Mouse (Mus musculus): ENCODE data around the gene Plpp1. TPM values are rescaled to one million over a fixed set of nuclear protein-coding genes. Genes with fewer than 3 reads are reported as not detected.

The Plpp1 gene
- polyA plus RNA-seq, 1 experiment, result 13.5 TPM

DNA sequence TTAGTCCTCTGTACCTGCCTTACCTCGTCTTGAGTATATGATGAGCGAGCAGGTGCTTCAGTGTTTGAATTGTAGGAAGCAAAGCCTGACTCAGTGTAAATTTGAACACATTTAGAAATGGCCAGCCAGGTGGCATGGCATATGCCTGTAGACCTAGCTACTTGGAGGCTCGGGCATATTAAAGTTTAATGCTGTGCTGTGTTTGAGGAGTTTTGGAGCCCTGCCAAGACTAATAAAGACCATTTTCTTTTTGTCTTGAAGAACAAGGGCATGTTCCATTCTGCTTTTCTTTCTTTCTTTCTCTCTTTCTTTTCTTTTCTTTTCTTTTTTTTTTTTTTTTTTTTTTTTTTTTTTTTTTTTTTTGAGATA, 33.3 kb downstream of the Plpp1 start:
- TF ChIP-seq CTCF (IDR thresholded peaks at IDR 0.05; ENCODE audit: borderline replicate concordance, control insufficient read depth, extremely low read depth, insufficient read depth, low read length, poor library complexity) (no peak), POLR2A (IDR thresholded peaks at IDR 0.05; ENCODE audit: control insufficient read depth, extremely low read depth, insufficient read depth, low read length, poor library complexity) (no peak)
- H3K36me3 ChIP-seq (ENCODE audit: control insufficient read depth, insufficient read depth, low read length), result no peaks in the 10 kb centered on the region
- no peak for DNase-seq
- H3K27me3 ChIP-seq (ENCODE audit: control insufficient read depth, insufficient read depth, low read length), result no peaks in the 10 kb centered on the region
- H3K27ac ChIP-seq (ENCODE audit: control insufficient read depth, insufficient read depth, low read length), result no peak overlapping the region
- H3K4me1 ChIP-seq (replicated peaks; ENCODE audit: control insufficient read depth, insufficient read depth, low read length), result no peaks in the 10 kb centered on the region
- WGBS, result 88% methylated on average over 3 of the region's 3 CpGs
- H3K4me3 ChIP-seq (ENCODE audit: control insufficient read depth, insufficient read depth, low read length), result no peak overlapping the region

DNA sequence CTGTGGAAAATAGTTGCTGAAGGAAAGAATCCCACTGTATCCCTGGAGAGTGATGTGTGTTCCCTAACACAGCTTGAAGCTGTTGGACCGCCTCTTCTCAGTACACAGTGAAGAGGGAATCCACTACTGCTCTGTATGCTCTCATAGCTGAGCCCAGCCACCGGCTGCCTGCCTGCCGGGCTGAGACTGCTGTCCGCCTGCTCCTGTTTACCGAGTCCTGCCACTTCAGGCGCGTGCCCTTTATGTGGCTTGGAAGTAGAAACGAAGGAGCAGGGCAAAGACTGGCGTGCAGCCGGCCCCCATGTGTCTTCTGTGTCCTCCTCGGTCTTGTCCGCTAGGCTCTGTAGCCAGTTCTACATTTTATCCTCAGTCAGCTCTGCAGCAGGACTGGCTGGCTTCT, 34.5 kb downstream of the Plpp1 start:
- DNase-seq, result no peak
- no peak for TF ChIP-seq CTCF (IDR thresholded peaks at IDR 0.05; ENCODE audit: borderline replicate concordance, control insufficient read depth, extremely low read depth, insufficient read depth, low read length, poor library complexity)
- TF ChIP-seq POLR2A (IDR thresholded peaks at IDR 0.05; ENCODE audit: control insufficient read depth, extremely low read depth, insufficient read depth, low read length, poor library complexity), result no peak
- H3K36me3 ChIP-seq (ENCODE audit: control insufficient read depth, insufficient read depth, low read length), result no peaks in the 10 kb centered on the region
- no peaks in the 10 kb centered on the region for H3K4me1 ChIP-seq (replicated peaks; ENCODE audit: control insufficient read depth, insufficient read depth, low read length)
- H3K27me3 ChIP-seq (ENCODE audit: control insufficient read depth, insufficient read depth, low read length), result no peaks in the 10 kb centered on the region
- no peak overlapping the region for H3K4me3 ChIP-seq (ENCODE audit: control insufficient read depth, insufficient read depth, low read length)
- WGBS, result 91% methylated on average over 12 of the region's 12 CpGs
- no peak overlapping the region for H3K27ac ChIP-seq (ENCODE audit: control insufficient read depth, insufficient read depth, low read length)

- 99% methylated on average over 2 of the region's 2 CpGs for WGBS
- H3K4me3 ChIP-seq (ENCODE audit: control insufficient read depth, insufficient read depth, low read length), result no peak overlapping the region
- TF ChIP-seq POLR2A (IDR thresholded peaks at IDR 0.05; ENCODE audit: control insufficient read depth, extremely low read depth, insufficient read depth, low read length, poor library complexity), result no peak
- no peak for TF ChIP-seq CTCF (IDR thresholded peaks at IDR 0.05; ENCODE audit: borderline replicate concordance, control insufficient read depth, extremely low read depth, insufficient read depth, low read length, poor library complexity)
- no peak for DNase-seq
- no peaks in the 10 kb centered on the region for H3K27me3 ChIP-seq (ENCODE audit: control insufficient read depth, insufficient read depth, low read length)
- H3K36me3 ChIP-seq (ENCODE audit: control insufficient read depth, insufficient read depth, low read length), result no peaks in the 10 kb centered on the region
- no peak overlapping the region for H3K27ac ChIP-seq (ENCODE audit: control insufficient read depth, insufficient read depth, low read length)
- no peaks in the 10 kb centered on the region for H3K4me1 ChIP-seq (replicated peaks; ENCODE audit: control insufficient read depth, insufficient read depth, low read length)
Measured at GRCm38 (mm10) chr13:112836951-112837350, 36.4 kb downstream of the Plpp1 start.

DNA sequence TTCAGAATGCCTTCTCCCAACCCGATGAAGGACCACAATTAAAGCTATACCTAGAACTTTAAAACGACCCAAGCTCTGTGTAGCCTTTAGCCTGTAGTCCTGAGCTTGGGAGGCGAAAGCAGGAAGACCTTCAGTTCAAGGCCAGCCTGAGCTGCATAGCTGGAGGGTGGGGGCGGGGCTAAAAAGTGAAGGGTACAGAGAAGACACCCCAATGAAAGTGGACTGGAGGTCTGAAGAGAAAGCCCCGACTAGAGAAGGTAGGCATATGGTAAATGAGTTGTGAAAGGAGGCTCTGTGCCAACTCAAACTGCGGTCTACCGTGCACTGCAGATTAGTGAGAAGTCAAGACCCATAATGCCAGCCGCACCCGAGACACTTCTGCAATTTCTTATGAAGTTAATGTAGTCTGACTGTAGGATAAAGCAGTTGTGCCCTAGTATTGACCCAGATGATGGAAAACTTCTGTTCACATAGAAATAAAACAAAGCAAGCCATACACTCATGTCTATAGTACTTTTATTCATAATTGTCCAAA, 37.1 kb downstream of the Plpp1 start:
- TF ChIP-seq POLR2A (IDR thresholded peaks at IDR 0.05; ENCODE audit: control insufficient read depth, extremely low read depth, insufficient read depth, low read length, poor library complexity) (no peak), CTCF (IDR thresholded peaks at IDR 0.05; ENCODE audit: borderline replicate concordance, control insufficient read depth, extremely low read depth, insufficient read depth, low read length, poor library complexity) (no peak)
- WGBS, result 89% methylated on average over 9 of the region's 9 CpGs
- Histone ChIP-seq H3K27me3 (ENCODE audit: control insufficient read depth, insufficient read depth, low read length) (no peaks in the 10 kb centered on the region), H3K36me3 (ENCODE audit: control insufficient read depth, insufficient read depth, low read length) (no peaks in the 10 kb centered on the region), H3K27ac (ENCODE audit: control insufficient read depth, insufficient read depth, low read length) (no peak overlapping the region), H3K4me3 (ENCODE audit: control insufficient read depth, insufficient read depth, low read length) (no peak overlapping the region), H3K4me1 (replicated peaks; ENCODE audit: control insufficient read depth, insufficient read depth, low read length) (no peaks in the 10 kb centered on the region)
- no peak for DNase-seq

DNA sequence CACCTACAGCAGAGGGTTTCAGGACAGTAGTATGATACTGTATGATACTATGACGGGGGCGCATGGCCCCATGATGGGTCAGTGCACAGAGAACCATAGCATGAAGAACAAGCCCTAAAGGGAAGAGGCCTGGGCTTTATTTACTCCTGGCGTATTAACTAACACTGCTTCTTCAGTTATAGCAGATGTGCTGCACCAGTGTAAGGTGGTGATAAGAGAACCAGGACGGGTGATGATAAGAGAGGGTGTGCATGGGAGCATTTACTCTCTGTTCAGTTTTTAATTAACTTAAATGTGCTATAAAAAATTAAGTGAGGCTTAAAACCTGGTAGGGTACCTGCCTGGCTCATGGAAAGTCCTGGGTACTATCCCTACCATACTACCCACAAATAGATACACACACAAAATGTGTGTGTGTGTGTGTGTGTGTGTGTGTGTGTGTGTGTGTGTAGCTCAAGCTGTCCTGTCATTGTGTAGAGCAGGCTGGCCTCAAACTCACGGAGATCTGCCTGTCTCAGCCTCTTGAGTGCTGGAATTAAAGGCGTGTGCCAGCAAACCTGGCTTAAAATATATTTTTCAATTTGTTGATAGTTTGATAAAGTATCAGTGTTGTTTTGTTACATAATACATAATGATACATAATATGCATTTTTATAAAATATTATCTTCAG, 38.1 kb downstream of the Plpp1 start:
- no peaks in the 10 kb centered on the region for H3K4me1 ChIP-seq (replicated peaks; ENCODE audit: control insufficient read depth, insufficient read depth, low read length)
- H3K27ac ChIP-seq (ENCODE audit: control insufficient read depth, insufficient read depth, low read length), result no peak overlapping the region
- no peaks in the 10 kb centered on the region for H3K27me3 ChIP-seq (ENCODE audit: control insufficient read depth, insufficient read depth, low read length)
- TF ChIP-seq POLR2A (IDR thresholded peaks at IDR 0.05; ENCODE audit: control insufficient read depth, extremely low read depth, insufficient read depth, low read length, poor library complexity), result no peak
- TF ChIP-seq CTCF (IDR thresholded peaks at IDR 0.05; ENCODE audit: borderline replicate concordance, control insufficient read depth, extremely low read depth, insufficient read depth, low read length, poor library complexity), result no peak
- no peaks in the 10 kb centered on the region for H3K36me3 ChIP-seq (ENCODE audit: control insufficient read depth, insufficient read depth, low read length)
- 93% methylated on average over 6 of the region's 6 CpGs for WGBS
- DNase-seq, result no peak
- H3K4me3 ChIP-seq (ENCODE audit: control insufficient read depth, insufficient read depth, low read length), result no peak overlapping the region

DNA sequence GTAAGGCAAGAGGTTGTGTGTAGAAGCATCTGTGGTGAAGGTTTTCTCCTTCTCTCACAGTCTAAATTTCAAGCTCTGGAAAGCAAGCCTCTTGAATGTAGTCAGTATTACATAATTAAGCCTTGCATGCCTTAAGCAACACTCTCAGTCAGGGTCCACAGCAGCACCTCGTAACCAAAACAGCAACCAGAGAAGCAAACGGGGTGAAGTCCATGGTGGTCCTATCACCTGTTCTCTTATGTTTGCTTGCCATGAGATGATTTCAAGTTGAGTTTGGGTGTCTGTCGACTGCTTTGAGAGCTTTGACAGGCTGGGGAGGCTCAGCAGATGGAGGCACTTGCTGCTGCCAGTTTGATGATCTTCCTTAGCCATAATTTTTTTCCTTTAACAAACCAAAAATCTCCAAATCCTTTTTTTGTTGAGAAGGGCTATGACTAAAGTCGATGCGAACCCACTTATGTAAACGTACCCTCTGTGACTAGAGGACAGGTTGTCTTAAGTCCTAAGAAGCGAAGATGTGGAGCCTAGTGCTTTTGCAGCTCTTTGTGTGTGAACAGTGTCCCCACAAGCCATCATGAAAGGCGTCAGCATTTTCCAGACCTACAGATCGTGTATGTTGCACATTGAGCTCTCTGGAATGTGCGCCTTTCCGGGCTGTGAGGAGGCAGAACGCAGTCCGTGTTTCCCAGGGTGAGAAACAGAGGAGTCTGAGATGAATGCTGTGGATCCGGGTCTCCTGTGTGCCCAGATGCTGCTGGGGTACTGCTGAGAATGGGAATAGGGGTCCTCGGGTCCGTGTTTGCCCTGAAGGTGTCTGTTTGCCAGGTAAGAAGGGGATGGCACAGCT, 39.9 kb downstream of the Plpp1 start:
- TF ChIP-seq CTCF (IDR thresholded peaks at IDR 0.05; ENCODE audit: borderline replicate concordance, control insufficient read depth, extremely low read depth, insufficient read depth, low read length, poor library complexity) (no peak), POLR2A (IDR thresholded peaks at IDR 0.05; ENCODE audit: control insufficient read depth, extremely low read depth, insufficient read depth, low read length, poor library complexity) (no peak)
- H3K27ac ChIP-seq (ENCODE audit: control insufficient read depth, insufficient read depth, low read length), result no peak overlapping the region
- H3K4me3 ChIP-seq (ENCODE audit: control insufficient read depth, insufficient read depth, low read length), result no peak overlapping the region
- WGBS, result 94% methylated on average over 16 of the region's 16 CpGs
- H3K27me3 ChIP-seq (ENCODE audit: control insufficient read depth, insufficient read depth, low read length), result no peaks in the 10 kb centered on the region
- no peak for DNase-seq
- no peaks in the 10 kb centered on the region for H3K4me1 ChIP-seq (replicated peaks; ENCODE audit: control insufficient read depth, insufficient read depth, low read length)
- no peaks in the 10 kb centered on the region for H3K36me3 ChIP-seq (ENCODE audit: control insufficient read depth, insufficient read depth, low read length)
